Mouse (Mus musculus): Measurements from ENCODE around the gene Prpsap1. TPM values are rescaled to one million over a fixed set of nuclear protein-coding genes. Genes with fewer than 3 reads are reported as not detected.
A peak's percentile ranks its signal among the peaks of the same experiment; 100 is the strongest.

Prpsap1 gene
- polyA plus RNA-seq, 1 experiment from 2014 or later = 178 TPM

DNA sequence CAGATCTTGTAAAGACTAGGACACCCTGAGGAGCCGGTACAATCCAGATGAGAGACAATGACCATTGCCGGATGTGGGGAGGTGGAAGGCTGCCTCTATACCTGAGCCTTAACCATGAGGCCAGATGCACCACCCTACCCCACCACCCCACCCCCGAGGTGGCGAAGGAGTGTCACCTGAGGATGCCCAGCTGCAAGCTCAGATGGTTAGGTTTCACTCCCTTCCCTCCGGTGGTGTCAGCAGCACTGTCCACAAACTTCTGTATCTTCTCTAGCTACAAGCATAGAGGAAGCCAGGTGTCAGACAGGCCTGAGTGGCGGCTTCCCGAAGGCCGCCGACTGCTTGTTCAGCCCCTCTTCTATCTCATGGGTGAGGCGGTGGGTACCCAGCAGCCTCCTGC is 40.1 kb downstream of the Prpsap1 start:
- Histone ChIP-seq H3K27ac (no peak overlapping the region), H3K4me2 (no peak overlapping the region), H3K27me3 (0 out of 2 replicates have a peak, but pooled peaks cover 7% of the 10 kb centered on the region), H3K36me3 (ENCODE audit: poor library complexity, severe bottlenecking) (no peaks in the 10 kb centered on the region), H3K9me3 (replicated peaks) (peaks cover 3% of the 10 kb centered on the region; the same call in 1 of the 2 replicates), H3K4me3 (no peak overlapping the region), H3K9ac (no peak overlapping the region), H3K4me1 (no peaks in the 10 kb centered on the region)
- WGBS = 95% methylated on average over 10 of the region's 10 CpGs
- ATAC-seq = no peak

DNA sequence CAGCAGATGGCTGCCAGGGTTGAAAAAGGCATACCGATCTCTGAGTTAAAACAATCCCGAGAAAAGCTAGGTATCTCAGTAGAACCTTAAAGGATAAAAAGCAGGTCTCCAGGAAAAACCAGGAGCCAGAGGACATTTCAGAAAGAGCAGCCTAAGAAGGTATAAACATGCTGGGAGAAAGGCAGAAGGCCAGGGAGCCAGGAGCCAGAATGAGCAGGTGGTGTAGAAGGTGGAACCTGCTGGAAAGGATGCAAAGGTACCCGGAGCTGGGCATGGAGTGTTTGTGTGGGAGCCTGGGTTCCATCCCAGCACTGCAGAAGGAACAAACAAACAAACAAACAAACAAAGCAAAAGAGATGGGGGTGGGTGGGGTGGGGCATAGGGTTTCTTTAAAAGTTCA is 44.7 kb downstream of the Prpsap1 start:
- Histone ChIP-seq H3K27ac (no peak overlapping the region), H3K27me3 (peaks cover 22% of the 10 kb centered on the region), H3K9me3 (replicated peaks) (peaks cover 3% of the 10 kb centered on the region; the same call in 1 of the 2 replicates), H3K9ac (no peak overlapping the region), H3K4me1 (peaks cover 4% of the 10 kb centered on the region), H3K4me2 (no peak overlapping the region), H3K36me3 (ENCODE audit: poor library complexity, severe bottlenecking) (no peaks in the 10 kb centered on the region), H3K4me3 (no peak overlapping the region)
- WGBS = 92% methylated on average over 3 of the region's 3 CpGs
- no peak for ATAC-seq

DNA sequence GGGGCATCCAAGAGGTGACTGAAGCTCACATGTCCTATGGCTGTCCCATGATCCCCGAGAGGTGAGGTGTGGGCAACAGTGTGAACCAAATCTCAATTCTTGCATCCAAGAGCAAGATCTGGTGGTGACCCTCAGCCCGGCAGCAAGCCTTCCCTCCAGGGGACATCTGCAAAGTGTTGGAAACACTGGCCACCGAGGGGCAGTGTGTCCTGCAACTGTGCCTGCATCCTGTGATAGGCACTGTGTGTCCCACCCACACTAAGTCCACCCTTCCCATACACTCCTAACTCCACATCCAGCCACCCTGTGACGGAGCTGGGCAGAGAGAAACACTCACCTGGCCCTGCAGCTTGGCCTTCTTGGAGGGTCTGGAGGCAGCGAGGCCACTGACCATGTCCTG is 46.2 kb downstream of the Prpsap1 start:
- Histone ChIP-seq H3K4me2 (no peak overlapping the region), H3K27me3 (peaks cover 22% of the 10 kb centered on the region), H3K4me3 (no peak overlapping the region), H3K36me3 (ENCODE audit: poor library complexity, severe bottlenecking) (no peaks in the 10 kb centered on the region), H3K9ac (no peak overlapping the region), H3K9me3 (replicated peaks) (peaks cover 3% of the 10 kb centered on the region; the same call in 1 of the 2 replicates), H3K4me1 (peaks cover 4% of the 10 kb centered on the region), H3K27ac (no peak overlapping the region)
- 69% methylated on average over 5 of the region's 5 CpGs for whole genome bisulfite sequencing
- ATAC-seq = no peak

GRCm38 (mm10) chr11:116446308-116446887 is 47.6 kb downstream of the Prpsap1 start:
- H3K9me3 ChIP-seq (replicated peaks) = peaks cover 3% of the 10 kb centered on the region; the same call in 1 of the 2 replicates
- peaks cover 4% of the 10 kb centered on the region for H3K4me1 ChIP-seq
- no peak overlapping the region for H3K9ac ChIP-seq
- H3K27ac ChIP-seq = no peak overlapping the region
- H3K27me3 ChIP-seq = peaks cover 22% of the 10 kb centered on the region
- ATAC-seq = no peak; the same call in 1 of the 2 replicates
- H3K4me2 ChIP-seq = no peak overlapping the region
- no peak overlapping the region for H3K4me3 ChIP-seq
- no peaks in the 10 kb centered on the region for H3K36me3 ChIP-seq (ENCODE audit: poor library complexity, severe bottlenecking)
- WGBS = 14% methylated on average over 19 of the region's 19 CpGs

DNA sequence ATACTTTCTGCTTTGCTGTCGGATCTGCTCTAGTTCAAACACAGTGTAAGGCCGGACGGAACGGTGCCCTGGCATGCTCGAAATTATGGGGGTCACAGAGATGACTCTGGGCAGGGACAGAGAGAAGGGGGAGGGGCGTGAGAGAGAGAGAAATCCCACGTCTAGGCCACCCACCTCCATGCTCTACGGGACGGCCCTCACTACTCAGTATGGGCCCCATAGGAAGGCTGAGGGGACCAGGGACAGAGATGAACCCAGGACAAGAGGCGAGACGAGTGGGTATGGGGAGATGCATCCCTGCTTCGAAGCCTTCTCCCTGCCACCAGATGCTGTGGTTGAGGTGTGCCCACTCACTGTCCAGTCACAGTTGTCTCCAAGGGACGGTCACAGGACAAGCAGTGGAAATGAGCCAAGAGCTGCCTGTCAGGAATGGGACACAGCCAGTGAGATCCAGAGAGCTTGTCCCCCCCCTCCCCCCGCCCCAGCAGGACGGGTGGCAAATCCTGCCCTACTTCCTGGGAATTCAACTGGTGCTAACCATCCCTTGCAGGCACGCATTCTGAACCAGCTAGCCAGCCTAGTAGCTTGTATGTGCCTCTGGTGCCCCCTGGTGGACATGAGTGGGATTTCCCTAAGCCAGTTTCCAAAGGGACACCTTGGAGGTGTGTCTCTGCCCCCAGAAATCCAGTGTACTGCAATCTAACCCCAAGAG is 48.2 kb downstream of the Prpsap1 start:
- Histone ChIP-seq H3K4me2 (peak overlapping the region; percentile 27; the same call in 1 of the 2 replicates), H3K36me3 (ENCODE audit: poor library complexity, severe bottlenecking) (no peaks in the 10 kb centered on the region), H3K9ac (no peak overlapping the region), H3K4me3 (no peak overlapping the region), H3K27ac (no peak overlapping the region), H3K9me3 (replicated peaks) (peaks cover 2% of the 10 kb centered on the region; the same call in 1 of the 2 replicates), H3K27me3 (peaks cover 22% of the 10 kb centered on the region), H3K4me1 (peaks cover 4% of the 10 kb centered on the region)
- peak; percentile 61 for ATAC-seq
- WGBS = 37% methylated on average over 16 of the region's 16 CpGs

GRCm38 (mm10) chr11:116443935-116444334 is 50.1 kb downstream of the Prpsap1 start:
- Histone ChIP-seq H3K9ac (peak overlapping the region; percentile 2; the same call in 1 of the 2 replicates), H3K27ac (no peak overlapping the region), H3K4me3 (no peak overlapping the region), H3K9me3 (replicated peaks) (no peaks in the 10 kb centered on the region), H3K4me1 (peaks cover 17% of the 10 kb centered on the region), H3K27me3 (peaks cover 22% of the 10 kb centered on the region), H3K36me3 (ENCODE audit: poor library complexity, severe bottlenecking) (peaks cover 15% of the 10 kb centered on the region), H3K4me2 (no peak overlapping the region)
- no peak for ATAC-seq
- 90% methylated on average over 6 of the region's 6 CpGs for WGBS

GRCm38 (mm10) chr11:116443311-116443710 is 50.7 kb downstream of the Prpsap1 start:
- H3K4me3 ChIP-seq = no peak overlapping the region
- 88% methylated on average over 6 of the region's 6 CpGs for WGBS

DNA sequence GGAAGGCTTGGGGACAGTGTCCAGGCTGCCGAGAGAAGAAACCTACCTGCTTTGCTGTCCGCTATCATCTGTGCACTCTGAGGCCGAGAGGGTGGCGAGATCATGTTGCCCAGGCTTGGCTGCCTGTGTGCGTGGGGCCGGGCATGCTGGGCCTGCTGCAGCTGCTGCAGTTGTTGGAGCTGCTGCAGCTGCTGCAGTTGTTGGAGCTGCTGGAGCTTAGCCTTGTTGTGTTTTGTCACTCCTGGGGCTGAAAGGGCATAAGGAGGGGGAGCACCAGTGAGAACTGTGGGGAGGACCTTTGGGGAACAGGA is 51.2 kb downstream of the Prpsap1 start:
- H3K4me1 ChIP-seq = peaks cover 17% of the 10 kb centered on the region
- H3K27me3 ChIP-seq = peaks cover 16% of the 10 kb centered on the region
- no peak overlapping the region for H3K4me2 ChIP-seq
- no peak overlapping the region for H3K9ac ChIP-seq
- peaks cover 18% of the 10 kb centered on the region for H3K36me3 ChIP-seq (ENCODE audit: poor library complexity, severe bottlenecking)
- ATAC-seq = no peak
- 64% methylated on average over 6 of the region's 6 CpGs for WGBS
- no peaks in the 10 kb centered on the region for H3K9me3 ChIP-seq (replicated peaks)
- H3K27ac ChIP-seq = no peak overlapping the region
- H3K4me3 ChIP-seq = no peak overlapping the region

More at GRCm38 (mm10) chr11:116443311-116443710, 50.7 kb downstream of the Prpsap1 start:
- no peak overlapping the region for H3K4me2 ChIP-seq
- H3K27me3 ChIP-seq = peaks cover 21% of the 10 kb centered on the region
- no peak for ATAC-seq
- no peaks in the 10 kb centered on the region for H3K9me3 ChIP-seq (replicated peaks)
- peaks cover 17% of the 10 kb centered on the region for H3K36me3 ChIP-seq (ENCODE audit: poor library complexity, severe bottlenecking)
- H3K4me1 ChIP-seq = peaks cover 17% of the 10 kb centered on the region
- H3K9ac ChIP-seq = 0 out of 2 replicates have a peak overlapping the region, but pooled peaks have one; percentile 2
- no peak overlapping the region; the same call in 1 of the 2 replicates for H3K27ac ChIP-seq

GRCm38 (mm10) chr11:116442129-116442866 is 51.7 kb downstream of the Prpsap1 start:
- Histone ChIP-seq H3K36me3 (ENCODE audit: poor library complexity, severe bottlenecking) (peaks cover 23% of the 10 kb centered on the region), H3K27ac (no peak overlapping the region), H3K9ac (no peak overlapping the region), H3K4me3 (no peak overlapping the region), H3K9me3 (replicated peaks) (no peaks in the 10 kb centered on the region), H3K4me2 (no peak overlapping the region), H3K27me3 (peaks cover 11% of the 10 kb centered on the region), H3K4me1 (peaks cover 22% of the 10 kb centered on the region)
- 76% methylated on average over 15 of the region's 15 CpGs for WGBS
- ATAC-seq = no peak

GRCm38 (mm10) chr11:116440408-116441068 is 53.5 kb downstream of the Prpsap1 start:
- Histone ChIP-seq H3K27ac (peak overlapping the region; percentile 45; the same call in 1 of the 2 replicates), H3K4me2 (no peak overlapping the region), H3K4me3 (no peak overlapping the region), H3K36me3 (ENCODE audit: poor library complexity, severe bottlenecking) (peaks cover 39% of the 10 kb centered on the region), H3K4me1 (peaks cover 35% of the 10 kb centered on the region), H3K9me3 (replicated peaks) (no peaks in the 10 kb centered on the region), H3K9ac (no peak overlapping the region), H3K27me3 (no peaks in the 10 kb centered on the region)
- WGBS = 77% methylated on average over 7 of the region's 7 CpGs
- ATAC-seq = no peak

GRCm38 (mm10) chr11:116439269-116440240 is 54.4 kb downstream of the Prpsap1 start:
- ATAC-seq = no peak
- Histone ChIP-seq H3K4me1 (peaks cover 41% of the 10 kb centered on the region), H3K9ac (no peak overlapping the region), H3K27me3 (no peaks in the 10 kb centered on the region), H3K4me3 (no peak overlapping the region), H3K4me2 (no peak overlapping the region), H3K36me3 (ENCODE audit: poor library complexity, severe bottlenecking) (peaks cover 39% of the 10 kb centered on the region), H3K9me3 (replicated peaks) (no peaks in the 10 kb centered on the region), H3K27ac (peak overlapping the region; percentile 45; the same call in 1 of the 2 replicates)
- WGBS = 84% methylated on average over 19 of the region's 19 CpGs
